11 mouse cellular contexts compared by ENCODE assay signal in genomic region chr13:102894287-102895234, GRCm38 (mm10).
DNase-seq lines count a peak whose midpoint lies in the region; ATAC-seq lines count a peak whose summit lies in the region.
"Had no signal": no experiment of that assay in that cellular context is flagged by ENCODE, and none has a peak within 500 bp of the region (broad histone marks: within the 10 kb centered on the region; RNA-seq: fewer than 3 reads in every experiment).

No protein-coding gene starts in this region.

- no peak overlapping the region for H3K27ac ChIP-seq in neural tube, embryonic 14.5 days (ENCODE audit: low read depth, low read length)
- no peak overlapping the region for H3K27ac ChIP-seq in intestine, embryonic 15.5 days
- H3K27ac ChIP-seq in stomach, embryonic 16.5 days (ENCODE audit: low read length): peak overlapping the region; percentile 78
- no peak overlapping the region for H3K27ac ChIP-seq in hindbrain, embryonic 12.5 days
- H3K27ac ChIP-seq: embryonic facial prominence, embryonic 12.5 days; neural tube, embryonic 12.5 days had no signal

- no peaks in the 10 kb centered on the region for H3K36me3 ChIP-seq in neural tube, embryonic 14.5 days (ENCODE audit: control insufficient read depth, insufficient read depth, low read length)
- no peaks in the 10 kb centered on the region for H3K36me3 ChIP-seq in intestine, embryonic 15.5 days
- H3K36me3 ChIP-seq in stomach, embryonic 16.5 days (ENCODE audit: control insufficient read depth, insufficient read depth, low read length): no peaks in the 10 kb centered on the region
- no peaks in the 10 kb centered on the region for H3K36me3 ChIP-seq in hindbrain, embryonic 12.5 days
- H3K36me3 ChIP-seq: embryonic facial prominence, embryonic 12.5 days; neural tube, embryonic 12.5 days had no signal

- peaks cover 13% of the 10 kb centered on the region; the same call in 1 of the 2 replicates for H3K4me1 ChIP-seq in neural tube, embryonic 14.5 days (ENCODE audit: control insufficient read depth, insufficient read depth, low read length)
- H3K4me1 ChIP-seq in intestine, embryonic 15.5 days (replicated peaks): peaks cover 46% of the 10 kb centered on the region
- H3K4me1 ChIP-seq in stomach, embryonic 16.5 days (ENCODE audit: control insufficient read depth, insufficient read depth, low read length): peaks cover 46% of the 10 kb centered on the region
- H3K4me1 ChIP-seq in hindbrain, embryonic 12.5 days: peaks cover 40% of the 10 kb centered on the region

- peak; percentile 93 for DNase-seq in heart, adult 11 months
- no peak for DNase-seq in heart, postnatal 36 days
- DNase-seq in neural tube, embryonic 10.5 days (ENCODE audit: extremely low spot score, low spot score): no peak
- DNase-seq in layer of hippocampus, postnatal 25 days (ENCODE audit: extremely low spot score in 1 of 2, low spot score in 1 of 2): no peak
- DNase-seq: gastrocnemius, postnatal 25 days had no signal

- WGBS in neural tube, embryonic 14.5 days: 24% methylated on average over 15 of the region's 15 CpGs
- 36% methylated on average over 15 of the region's 15 CpGs for WGBS in intestine, embryonic 15.5 days
- WGBS in stomach, embryonic 16.5 days: 41% methylated on average over 15 of the region's 15 CpGs
- 53% methylated on average over 15 of the region's 15 CpGs for WGBS in hindbrain, embryonic 12.5 days

- peak overlapping the region; percentile 8; the same call in 1 of the 2 replicates for H3K4me2 ChIP-seq in neural tube, embryonic 14.5 days (ENCODE audit: low read depth, low read length)
- H3K4me2 ChIP-seq in intestine, embryonic 15.5 days (replicated peaks): peak overlapping the region; percentile 13; the same call in 1 of the 2 replicates
- H3K4me2 ChIP-seq in stomach, embryonic 16.5 days (ENCODE audit: low read depth, low read length): peak overlapping the region; percentile 25
- no peak overlapping the region for H3K4me2 ChIP-seq in hindbrain, embryonic 12.5 days (replicated peaks)
- H3K4me2 ChIP-seq: embryonic facial prominence, embryonic 12.5 days; neural tube, embryonic 12.5 days had no signal

- H3K9ac ChIP-seq in neural tube, embryonic 14.5 days (replicated peaks; ENCODE audit: low read depth, low read length): no peak overlapping the region
- H3K9ac ChIP-seq in intestine, embryonic 15.5 days: no peak overlapping the region
- H3K9ac ChIP-seq in stomach, embryonic 16.5 days (ENCODE audit: low read length): peak overlapping the region; percentile 32; the same call in 1 of the 2 replicates
- no peak overlapping the region for H3K9ac ChIP-seq in hindbrain, embryonic 12.5 days
- H3K9ac ChIP-seq: embryonic facial prominence, embryonic 12.5 days; neural tube, embryonic 12.5 days had no signal

- ATAC-seq in neural tube, embryonic 14.5 days (ENCODE audit: low read depth): no peak
- peak; percentile 48; the same call in 1 of the 2 replicates for ATAC-seq in intestine, embryonic 15.5 days
- ATAC-seq in stomach, embryonic 16.5 days (ENCODE audit: insufficient read depth, low FRiP score): no peak
- ATAC-seq in hindbrain, embryonic 12.5 days (ENCODE audit: low FRiP score): no peak

- H3K27me3 ChIP-seq in neural tube, embryonic 14.5 days (ENCODE audit: control insufficient read depth, insufficient read depth, low read length): no peaks in the 10 kb centered on the region
- H3K27me3 ChIP-seq in intestine, embryonic 15.5 days (replicated peaks): no peaks in the 10 kb centered on the region
- no peaks in the 10 kb centered on the region for H3K27me3 ChIP-seq in stomach, embryonic 16.5 days (ENCODE audit: control insufficient read depth, insufficient read depth, low read length)
- no peaks in the 10 kb centered on the region for H3K27me3 ChIP-seq in hindbrain, embryonic 12.5 days
- H3K27me3 ChIP-seq: embryonic facial prominence, embryonic 12.5 days; neural tube, embryonic 12.5 days had no signal

- H3K9me3 ChIP-seq in neural tube, embryonic 14.5 days (ENCODE audit: control insufficient read depth, low read length): no peaks in the 10 kb centered on the region
- H3K9me3 ChIP-seq in intestine, embryonic 15.5 days: no peaks in the 10 kb centered on the region
- no peaks in the 10 kb centered on the region for H3K9me3 ChIP-seq in stomach, embryonic 16.5 days (replicated peaks; ENCODE audit: control insufficient read depth, low read length)
- H3K9me3 ChIP-seq in hindbrain, embryonic 12.5 days (replicated peaks): no peaks in the 10 kb centered on the region
- H3K9me3 ChIP-seq: embryonic facial prominence, embryonic 12.5 days; neural tube, embryonic 12.5 days had no signal

- intact Hi-C loops in heart, postnatal 36 days (cut with DNase I): loop anchor here (2.0 kb wide), 1 partner anchor 20 kb away; no protein-coding TSS in a partner anchor

- H3K4me3 ChIP-seq in neural tube, embryonic 14.5 days (ENCODE audit: low read depth, low read length): no peak overlapping the region
- no peak overlapping the region for H3K4me3 ChIP-seq in intestine, embryonic 15.5 days (replicated peaks)
- H3K4me3 ChIP-seq in stomach, embryonic 16.5 days (replicated peaks; ENCODE audit: low read length): peak overlapping the region; percentile 2; the same call in 1 of the 2 replicates
- H3K4me3 ChIP-seq in hindbrain, embryonic 12.5 days: no peak overlapping the region
- H3K4me3 ChIP-seq: embryonic facial prominence, embryonic 12.5 days; neural tube, embryonic 12.5 days had no signal
